Comparison of ENCODE assay signal across 13 mouse cellular contexts in genomic region chr1:91942583-91942982, GRCm38 (mm10).
DNase-seq lines count a peak whose midpoint lies in the region.
"Had no signal": no experiment of that assay in that cellular context is flagged by ENCODE, and none has a peak within 500 bp of the region (broad histone marks: within the 10 kb centered on the region; RNA-seq: fewer than 3 reads in every experiment).

No protein-coding gene starts in this region.

- DNase-seq in layer of hippocampus, adult 11-12 months (ENCODE audit: low spot score), result peak; percentile 35
- no peak for DNase-seq in layer of hippocampus, postnatal 36 days
- peak; percentile 60 for DNase-seq in right cerebral cortex, postnatal 25 days
- no peak for DNase-seq in right cerebral cortex, postnatal 4 days
- peak; percentile 65 to 72 for DNase-seq in left cerebral cortex, adult 9 months (ENCODE audit: low spot score in 2 of 2)
- DNase-seq in heart, adult 11 months, result no peak
- no peak for DNase-seq in Muller cell, postnatal 12 days (ENCODE audit: inconsistent ontology term)
- no peak for DNase-seq in T-cell, adult 2 months (ENCODE audit: low spot score)
- DNase-seq: adrenal gland, postnatal 14 days; embryo, embryonic 11 days; gastrocnemius, postnatal 10 days; kidney, adult 11 months; lung, adult 2 months had no signal

Comparison
In these comparisons a context has a peak if more than half of its experiments do, and no peak if none do; other contexts are left out.
1. DNase-seq: peak in layer of hippocampus, adult 11-12 months (single experiment), right cerebral cortex, postnatal 25 days (single experiment) and left cerebral cortex, adult 9 months (2 of 2); none in layer of hippocampus, postnatal 36 days (0 of 2), right cerebral cortex, postnatal 4 days (single experiment), heart, adult 11 months (single experiment), Muller cell, postnatal 12 days (single experiment) and T-cell, adult 2 months (single experiment).